Mouse (Mus musculus) MN1 (cell line): Measurements from ENCODE around the gene Defb7.

ENCODE experiments used
- DNase-seq: peaks from one replicate; pipeline ENCODE4 v3.0.0-alpha.2; 2016; ENCODE audit warnings: low spot score

Defb7 gene

DNA sequence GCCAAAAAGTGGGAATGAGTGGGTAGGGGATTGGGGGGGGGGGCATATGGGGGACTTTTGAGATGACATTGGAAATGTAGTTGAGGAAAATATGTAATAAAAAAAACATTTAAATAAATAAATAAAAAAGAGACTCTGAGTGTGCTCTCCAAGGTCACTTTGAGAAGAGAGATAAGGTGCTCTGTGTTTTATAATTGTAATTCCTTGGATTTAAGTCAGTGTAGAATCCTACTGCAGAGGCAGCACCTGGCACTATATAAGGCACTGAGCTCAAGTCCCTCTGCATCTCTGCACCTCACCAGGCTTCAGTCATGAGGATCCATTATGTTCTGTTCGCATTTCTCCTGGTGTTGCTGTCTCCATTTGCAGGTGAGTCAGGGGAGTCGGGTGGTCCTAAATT is at the start of gene Defb7:
Defb7 (plus strand) TSS at position 301 of the 400 bp plus-strand sequence.
- DNase-seq, result no peak

DNA sequence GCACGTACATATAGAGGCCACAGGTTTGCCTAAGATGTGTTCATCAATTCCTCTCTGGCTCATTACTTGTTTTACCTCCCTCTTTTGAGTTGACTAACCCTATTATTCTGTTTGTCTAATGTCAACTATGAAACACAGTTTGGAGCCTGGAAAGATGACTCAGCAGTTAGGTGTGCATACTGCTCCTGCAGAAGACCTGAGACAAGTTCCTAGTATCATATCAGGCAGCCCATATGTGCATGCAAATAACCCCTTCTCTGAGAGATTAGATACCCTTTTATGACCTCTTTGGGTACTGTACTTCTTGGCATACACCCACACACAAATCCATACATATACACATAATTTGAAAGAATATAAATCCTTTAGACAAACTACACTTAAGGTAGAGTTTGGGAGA is 48.5 kb upstream of the Defb7 start:
- no peak for DNase-seq

DNA sequence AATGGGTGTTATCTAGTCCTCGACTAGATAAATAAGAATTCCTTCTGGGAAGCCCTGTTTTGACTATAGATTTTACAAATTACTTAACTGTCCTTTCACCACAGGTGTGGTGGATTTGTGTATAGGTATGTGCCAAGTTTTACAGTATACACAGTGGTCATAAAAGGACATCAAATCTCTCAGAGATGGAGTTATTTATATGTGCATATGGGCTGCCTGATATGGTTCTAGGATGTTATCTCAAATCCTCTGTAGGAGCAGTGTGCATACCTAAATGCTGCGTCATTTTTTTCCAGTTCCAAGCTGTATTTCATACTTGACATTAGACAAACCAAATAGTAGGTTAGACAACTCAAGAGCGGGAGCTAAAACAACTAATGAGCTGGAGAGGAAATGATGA is 33.5 kb upstream of the Defb7 start:
- DNase-seq, result no peak

DNA sequence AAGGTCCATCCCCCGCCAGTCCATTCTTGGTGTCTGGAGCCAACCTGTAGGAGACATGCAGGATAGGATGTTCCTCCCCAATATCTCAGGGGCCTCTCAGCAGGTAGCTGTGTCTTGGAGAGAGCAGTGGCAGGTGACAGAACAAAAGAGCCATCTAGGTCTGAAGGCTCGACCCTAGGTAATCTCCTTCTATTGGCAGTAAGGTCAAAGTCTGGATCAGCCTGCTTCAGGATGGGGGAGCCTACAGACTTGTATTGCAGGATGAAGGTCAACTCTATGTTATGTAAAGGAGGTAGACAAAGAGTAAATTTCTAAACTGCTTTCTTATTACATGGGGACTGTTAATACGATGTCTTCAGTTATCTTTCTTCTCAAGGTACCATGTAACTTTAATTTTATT is 25.9 kb upstream of the Defb7 start:
- DNase-seq, result no peak

DNA sequence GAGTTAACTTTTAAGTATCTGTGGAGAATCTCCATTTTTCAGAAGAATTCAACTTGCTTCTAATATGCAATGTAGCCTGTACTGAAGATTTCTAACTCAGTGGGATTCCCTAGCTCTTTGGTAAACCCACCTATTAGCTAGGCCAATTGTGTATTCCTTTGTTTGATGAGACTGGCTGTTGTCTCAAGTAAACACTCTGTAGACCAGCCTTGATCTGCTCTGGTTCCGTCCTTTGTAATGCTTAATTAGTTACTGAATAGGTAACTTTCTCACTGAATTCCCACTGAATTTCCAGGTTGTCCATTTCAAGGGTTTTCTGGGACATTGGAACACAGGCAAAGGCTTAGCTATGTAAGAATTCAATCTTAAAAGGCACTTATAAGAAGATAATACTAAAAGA is 5.6 kb downstream of the Defb7 start:
- DNase-seq, result no peak

DNA sequence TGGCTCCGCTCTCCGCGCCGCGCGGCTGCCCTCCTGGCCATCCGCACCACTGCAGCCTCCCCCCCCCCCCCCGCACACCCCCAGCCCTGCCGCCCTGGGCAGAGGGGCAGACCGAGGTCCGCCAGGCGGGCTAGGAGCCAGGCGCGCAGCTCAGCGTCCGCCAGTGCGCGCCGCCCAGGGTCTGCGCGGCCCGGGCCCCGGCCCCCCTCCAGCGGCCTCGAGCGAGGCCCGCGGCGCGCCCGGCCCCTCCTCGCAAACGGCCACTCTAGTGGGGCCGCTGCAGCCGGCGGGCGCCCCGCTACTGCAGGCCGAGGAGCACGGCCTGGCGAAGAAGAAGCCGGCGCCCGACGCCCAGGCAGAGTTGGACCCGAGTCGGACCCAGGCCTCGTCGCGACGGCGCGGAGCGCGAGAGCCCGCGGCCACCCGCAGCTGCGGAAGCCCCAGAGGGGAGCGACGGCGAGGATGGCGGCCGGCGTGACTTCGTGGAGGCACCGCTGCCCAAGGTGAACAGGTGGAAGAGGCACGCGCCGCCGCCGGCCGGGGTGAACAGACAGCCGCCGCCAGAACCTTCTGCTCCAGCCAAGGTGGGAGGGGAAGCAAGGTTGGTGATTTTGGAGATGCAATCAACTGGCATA is 40.4 kb downstream of the Defb7 start:
- no peak for DNase-seq

DNA sequence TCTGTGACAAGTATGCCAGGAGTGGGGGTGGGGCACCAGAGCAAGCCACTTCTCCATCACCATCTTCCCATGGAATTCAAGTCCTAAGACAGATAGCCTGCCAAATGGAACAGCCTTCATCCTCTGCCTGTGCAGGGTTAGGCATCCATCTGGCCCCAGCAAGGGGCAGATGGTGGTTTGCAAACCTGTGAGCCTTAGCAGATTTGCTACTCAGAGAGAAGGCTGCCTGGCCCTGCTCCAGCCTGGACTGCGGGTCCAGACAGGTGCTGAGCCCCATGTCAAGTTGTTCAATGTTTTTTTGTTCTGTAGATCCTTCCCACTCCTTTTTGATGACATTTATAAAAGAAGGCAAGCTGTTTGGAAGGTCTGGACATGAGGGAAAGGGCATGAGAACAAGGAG is 45.5 kb downstream of the Defb7 start:
- no peak for DNase-seq
